Mouse (Mus musculus) heart, embryonic 15.5 days (tissue): ENCODE data around the gene Foxk1. TPM values are rescaled to one million over a fixed set of nuclear protein-coding genes. Genes with fewer than 3 reads are reported as not detected.

ENCODE experiments used
- ATAC-seq: fragments of 200-750 bp; cut with Nextera tagmentation; replicated peaks from 2 replicates; pipeline ENCODE4 v1.8.0; 2017; ENCODE audit warnings: low read depth, moderate TSS enrichment; ENCODE audit not compliant: insufficient number of reproducible peaks, insufficient read depth, low FRiP score
- H3K27ac ChIP-seq: fragments of 300-500 bp; sonication (generic); 2 replicates; pipeline ENCODE4 v1.5.1; 2015; ENCODE audit warnings: mild to moderate bottlenecking, inconsistent platforms
- H3K27me3 ChIP-seq: fragments of 300-500 bp; sonication (generic); 2 replicates; pipeline ENCODE4 v1.6.1; 2015; ENCODE audit warnings: inconsistent platforms
- H3K36me3 ChIP-seq: fragments of 300-500 bp; sonication (generic); 2 replicates; pipeline ENCODE4 v1.6.1; 2015; ENCODE audit warnings: mild to moderate bottlenecking, inconsistent platforms
- H3K4me1 ChIP-seq: fragments of 300-500 bp; sonication (generic); replicated peaks from 2 replicates; pipeline ENCODE4 v1.6.1; 2015; ENCODE audit warnings: inconsistent platforms
- H3K4me2 ChIP-seq: fragments of 300-500 bp; sonication (generic); 2 replicates; pipeline ENCODE4 v1.6.1; 2015; ENCODE audit warnings: inconsistent platforms, mild to moderate bottlenecking, moderate library complexity
- H3K4me3 ChIP-seq: fragments of 300-500 bp; sonication (generic); 2 replicates; pipeline ENCODE4 v1.5.1; 2015; ENCODE audit warnings: mild to moderate bottlenecking, inconsistent platforms
- H3K9ac ChIP-seq: fragments of 300-500 bp; sonication (generic); 2 replicates; pipeline ENCODE4 v1.6.1; 2015; ENCODE audit warnings: mild to moderate bottlenecking, inconsistent platforms
- H3K9me3 ChIP-seq: fragments of 300-500 bp; sonication (generic); replicated peaks from 2 replicates; pipeline ENCODE4 v1.6.1; 2016; ENCODE audit warnings: inconsistent platforms
- WGBS: fragments of 180-500 bp; shearing (Covaris S2); methylation state at CpG from one replicate; pipeline ENCODE4 v1.1.7; 2015; ENCODE audit warnings: mixed read lengths; 5-methylcytosine and 5-hydroxymethylcytosine counted together
- polyA plus RNA-seq: library from polyadenylated mRNA; unstranded; fragments of >200 nt; fragmentation: Nextera tagmentation; extraction: Ambion mirVana; gene quantifications from 2 replicates; pipeline ENCODE4 v1.2.1, GENCODE M21; 2015

Foxk1 gene
- polyA plus RNA-seq, 1 experiment from 2014 or later, result 3.1 TPM

DNA sequence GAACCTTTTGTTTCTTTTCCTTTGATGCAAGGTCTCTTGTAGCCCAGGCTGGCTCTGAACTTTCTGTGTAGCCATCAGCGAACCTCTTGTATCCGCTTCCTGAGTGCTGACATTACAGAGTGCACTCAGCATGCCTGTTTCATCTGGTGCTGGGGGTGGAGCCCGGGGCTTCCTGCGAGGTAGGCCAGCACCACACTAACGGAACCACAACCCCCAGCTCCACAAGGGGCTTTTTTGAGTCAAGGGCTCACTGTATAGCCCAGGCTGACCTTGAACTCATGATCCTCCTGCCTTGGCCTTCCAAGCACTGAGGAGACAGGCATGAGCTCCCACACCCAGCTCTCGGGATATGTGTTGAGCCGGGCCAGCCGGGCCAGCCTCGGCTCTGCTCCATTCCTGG lies 49.5 kb downstream of the Foxk1 start:
- no peak overlapping the region for H3K4me3 ChIP-seq
- WGBS, result 95% methylated on average over 9 of the region's 9 CpGs

GRCm38 (mm10) chr5:142451759-142452158 lies 50.5 kb downstream of the Foxk1 start:
- Histone ChIP-seq H3K27ac (no peak overlapping the region), H3K9ac (no peak overlapping the region), H3K4me1 (peaks cover 13% of the 10 kb centered on the region), H3K9me3 (no peaks in the 10 kb centered on the region), H3K27me3 (no peaks in the 10 kb centered on the region), H3K4me2 (no peak overlapping the region), H3K36me3 (peaks cover 55% of the 10 kb centered on the region), H3K4me3 (no peak overlapping the region)
- no peak for ATAC-seq
- WGBS, result 33% methylated on average over 1 of the region's 1 CpGs

More for the DNA sequence above, 49.5 kb downstream of the Foxk1 start:
- Histone ChIP-seq H3K27ac (no peak overlapping the region), H3K9ac (no peak overlapping the region), H3K9me3 (no peaks in the 10 kb centered on the region), H3K36me3 (peaks cover 46% of the 10 kb centered on the region), H3K27me3 (no peaks in the 10 kb centered on the region), H3K4me2 (no peak overlapping the region), H3K4me1 (peaks cover 12% of the 10 kb centered on the region)
- ATAC-seq, result no peak

- no peak overlapping the region for H3K4me2 ChIP-seq
- H3K27me3 ChIP-seq, result no peaks in the 10 kb centered on the region
- H3K4me3 ChIP-seq, result no peak overlapping the region
- WGBS, result 93% methylated on average over 13 of the region's 13 CpGs
- peaks cover 71% of the 10 kb centered on the region for H3K36me3 ChIP-seq
- no peaks in the 10 kb centered on the region for H3K9me3 ChIP-seq
- ATAC-seq, result no peak
- H3K4me1 ChIP-seq, result peaks cover 12% of the 10 kb centered on the region
- no peak overlapping the region for H3K9ac ChIP-seq
- H3K27ac ChIP-seq, result no peak overlapping the region
These were observed 52.4 kb downstream of the Foxk1 start for GRCm38 (mm10) chr5:142453742-142454141.

DNA sequence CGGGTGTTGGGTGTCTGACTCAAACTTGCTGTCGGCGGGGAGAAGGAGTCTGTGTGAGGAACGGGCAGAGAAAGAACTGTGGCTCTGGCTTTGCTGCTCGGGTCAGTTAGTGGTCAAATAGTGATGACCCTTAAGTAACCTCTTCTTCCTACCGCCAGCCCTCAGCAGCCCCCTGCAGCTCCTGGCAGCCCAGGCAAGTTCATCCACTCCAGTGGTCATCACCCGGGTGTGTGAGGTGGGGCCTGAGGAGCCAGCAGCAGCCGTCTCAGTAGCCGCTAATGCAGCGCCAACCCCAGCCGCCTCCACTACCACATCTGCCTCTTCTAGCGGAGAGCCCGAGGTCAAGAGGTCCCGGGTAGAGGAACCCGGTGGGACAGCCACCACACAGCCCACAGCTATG lies 55.0 kb downstream of the Foxk1 start:
- Histone ChIP-seq H3K27me3 (no peaks in the 10 kb centered on the region), H3K27ac (no peak overlapping the region), H3K4me1 (peaks cover 10% of the 10 kb centered on the region), H3K4me3 (no peak overlapping the region), H3K36me3 (peaks cover 57% of the 10 kb centered on the region), H3K4me2 (no peak overlapping the region), H3K9ac (no peak overlapping the region), H3K9me3 (no peaks in the 10 kb centered on the region)
- ATAC-seq, result no peak
- 61% methylated on average over 15 of the region's 15 CpGs for WGBS

DNA sequence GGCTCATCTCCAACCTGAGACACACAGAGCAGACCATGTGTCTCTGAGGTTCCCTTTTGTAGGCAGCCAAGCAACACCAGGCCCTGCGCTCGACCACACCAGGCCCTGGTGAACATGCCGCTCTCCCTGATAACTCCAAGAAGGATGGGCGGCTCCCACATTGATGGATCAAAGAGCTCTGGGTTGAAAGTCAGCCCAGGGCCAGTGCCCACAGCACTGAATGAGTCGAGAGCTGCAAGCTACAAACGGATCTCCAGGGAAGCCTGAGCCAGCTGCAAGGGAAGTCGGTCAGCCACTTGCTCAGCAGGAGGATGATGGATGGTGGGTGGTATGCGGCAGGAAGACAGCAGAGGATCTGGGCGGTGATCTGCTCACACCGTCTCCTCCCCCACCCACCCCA lies 56.0 kb downstream of the Foxk1 start:
- Histone ChIP-seq H3K9ac (no peak overlapping the region), H3K4me2 (no peak overlapping the region), H3K9me3 (no peaks in the 10 kb centered on the region), H3K36me3 (peaks cover 55% of the 10 kb centered on the region), H3K27ac (peak overlapping the region; percentile 55), H3K4me1 (peaks cover 9% of the 10 kb centered on the region), H3K4me3 (no peak overlapping the region), H3K27me3 (no peaks in the 10 kb centered on the region)
- no peak for ATAC-seq
- 43% methylated on average over 10 of the region's 10 CpGs for WGBS

DNA sequence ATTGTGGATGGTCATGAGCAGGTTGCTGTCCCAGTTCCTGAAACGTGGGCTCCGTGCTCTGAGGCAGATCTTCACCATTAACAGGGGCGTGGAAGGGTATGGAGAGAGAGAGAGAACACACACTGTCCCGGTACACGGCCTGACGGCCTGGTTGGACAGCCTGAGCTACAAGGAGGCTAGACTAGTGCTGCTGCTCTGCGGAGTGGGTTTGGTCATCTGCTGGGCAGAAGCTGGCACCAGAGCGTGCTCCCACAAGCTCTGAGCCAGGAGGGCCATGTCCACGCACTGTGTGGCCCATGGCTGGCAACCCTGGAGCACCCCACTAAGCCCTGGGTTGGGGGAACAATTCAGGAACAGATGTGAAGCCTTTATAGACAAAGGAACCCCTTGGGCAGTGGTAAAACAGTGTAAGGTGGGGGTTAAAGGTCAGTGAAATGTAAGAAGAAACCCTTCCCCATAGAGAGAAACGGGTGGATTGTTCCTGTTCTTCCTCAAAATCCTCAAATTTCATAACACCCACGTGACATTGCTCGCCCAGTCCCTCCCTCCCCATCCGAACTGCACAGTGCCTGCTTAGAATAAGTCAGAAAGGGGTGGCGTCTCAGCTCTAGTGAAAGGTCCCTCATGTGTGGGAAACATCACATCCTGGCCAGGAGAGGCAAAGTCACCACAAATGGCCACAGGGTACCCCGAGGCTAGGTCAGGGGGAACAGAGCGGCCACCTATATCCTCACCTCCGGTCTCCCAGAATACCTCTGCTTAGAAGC lies 57.7 kb downstream of the Foxk1 start:
- no peak overlapping the region for H3K4me3 ChIP-seq
- peaks cover 44% of the 10 kb centered on the region for H3K36me3 ChIP-seq
- H3K9me3 ChIP-seq, result no peaks in the 10 kb centered on the region
- H3K9ac ChIP-seq, result no peak overlapping the region
- H3K27me3 ChIP-seq, result no peaks in the 10 kb centered on the region
- 89% methylated on average over 17 of the region's 17 CpGs for WGBS
- ATAC-seq, result no peak
- H3K27ac ChIP-seq, result no peak overlapping the region
- H3K4me1 ChIP-seq, result peaks cover 15% of the 10 kb centered on the region
- H3K4me2 ChIP-seq, result no peak overlapping the region

DNA sequence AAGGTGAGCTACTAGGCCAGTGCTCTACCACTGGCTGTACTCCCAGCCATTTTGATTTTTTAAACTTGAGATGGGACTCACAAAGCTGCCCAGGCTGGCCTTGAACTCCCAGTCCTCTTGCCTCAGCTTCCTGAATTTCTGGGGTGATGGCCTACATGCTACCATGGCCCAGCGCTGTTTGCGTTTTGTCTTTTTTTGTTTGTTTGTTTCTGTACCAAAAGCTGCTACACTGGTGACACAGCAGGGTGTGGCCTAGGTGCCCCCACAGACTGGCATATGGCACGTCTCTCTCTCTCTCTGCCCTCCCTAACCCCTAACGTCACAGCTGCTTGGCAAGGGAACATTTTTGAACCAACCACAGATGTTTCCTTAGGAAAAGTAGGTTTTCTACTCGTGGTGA lies 58.5 kb downstream of the Foxk1 start:
- ATAC-seq, result no peak
- Histone ChIP-seq H3K4me1 (peaks cover 21% of the 10 kb centered on the region), H3K4me3 (no peak overlapping the region), H3K27me3 (no peaks in the 10 kb centered on the region), H3K9me3 (no peaks in the 10 kb centered on the region), H3K4me2 (no peak overlapping the region), H3K27ac (no peak overlapping the region), H3K9ac (no peak overlapping the region), H3K36me3 (peaks cover 37% of the 10 kb centered on the region)
- WGBS, result 79% methylated on average over 5 of the region's 5 CpGs

GRCm38 (mm10) chr5:142461942-142462640 lies 60.8 kb downstream of the Foxk1 start:
- H3K9me3 ChIP-seq, result no peaks in the 10 kb centered on the region
- H3K9ac ChIP-seq, result no peak overlapping the region
- 91% methylated on average over 7 of the region's 7 CpGs for WGBS
- no peak overlapping the region for H3K27ac ChIP-seq
- no peak overlapping the region for H3K4me3 ChIP-seq
- H3K4me1 ChIP-seq, result peaks cover 18% of the 10 kb centered on the region
- no peak overlapping the region for H3K4me2 ChIP-seq
- H3K27me3 ChIP-seq, result no peaks in the 10 kb centered on the region
- H3K36me3 ChIP-seq, result peaks cover 18% of the 10 kb centered on the region; the same call in 1 of the 2 replicates
- no peak for ATAC-seq

GRCm38 (mm10) chr5:142462641-142462948 lies 61.3 kb downstream of the Foxk1 start:
- Histone ChIP-seq H3K36me3 (peaks cover 17% of the 10 kb centered on the region; the same call in 1 of the 2 replicates), H3K4me2 (no peak overlapping the region), H3K4me1 (peaks cover 14% of the 10 kb centered on the region), H3K27me3 (no peaks in the 10 kb centered on the region), H3K9me3 (no peaks in the 10 kb centered on the region), H3K27ac (no peak overlapping the region), H3K4me3 (no peak overlapping the region), H3K9ac (no peak overlapping the region)
- WGBS, result 93% methylated on average over 2 of the region's 2 CpGs
- no peak for ATAC-seq

- no peak for ATAC-seq
- H3K27ac ChIP-seq, result peak overlapping the region; percentile 93
- peaks cover 17% of the 10 kb centered on the region; the same call in 1 of the 2 replicates for H3K36me3 ChIP-seq
- no peaks in the 10 kb centered on the region for H3K27me3 ChIP-seq
- peak overlapping the region; percentile 81 for H3K4me3 ChIP-seq
- H3K4me1 ChIP-seq, result peaks cover 14% of the 10 kb centered on the region
- no peak overlapping the region for H3K9ac ChIP-seq
- H3K9me3 ChIP-seq, result no peaks in the 10 kb centered on the region
- 85% methylated on average over 6 of the region's 6 CpGs for WGBS
- peak overlapping the region; percentile 87 for H3K4me2 ChIP-seq
These were observed 61.7 kb downstream of the Foxk1 start for GRCm38 (mm10) chr5:142463011-142463410.

GRCm38 (mm10) chr5:142463461-142464454 lies 62.5 kb downstream of the Foxk1 start, which contains the start of gene Ap5z1:
TSS of gene Ap5z1 (plus strand) at chr5:142463944.
- 1% methylated on average over 60 of the region's 60 CpGs for WGBS

More at GRCm38 (mm10) chr5:142463461-142464454, 62.5 kb downstream of the Foxk1 start, which contains the start of gene Ap5z1:
- no peaks in the 10 kb centered on the region for H3K9me3 ChIP-seq
- peak; percentile 91 for ATAC-seq
- peak within 1 kb of the TSS; percentile 81 for H3K4me3 ChIP-seq
- H3K36me3 ChIP-seq, result peaks cover 19% of the 10 kb centered on the region; the same call in 1 of the 2 replicates
- H3K27ac ChIP-seq, result peak within 1 kb of the TSS; percentile 93
- peak within 1 kb of the TSS; percentile 87 for H3K4me2 ChIP-seq
- H3K27me3 ChIP-seq, result no peaks in the 10 kb centered on the region
- peak within 1 kb of the TSS; percentile 75 for H3K9ac ChIP-seq
- peaks cover 14% of the 10 kb centered on the region for H3K4me1 ChIP-seq
